Mouse (Mus musculus): Measurements from ENCODE around the gene Rbm20. TPM values are rescaled to one million over a fixed set of nuclear protein-coding genes. Genes with fewer than 3 reads are reported as not detected.

The Rbm20 gene
- polyA plus RNA-seq, 1 experiment from 2014 or later, result 0.88 TPM

- Histone ChIP-seq H3K4me3 (ENCODE audit: low read length) (no peak overlapping the region), H3K4me2 (ENCODE audit: low read length) (peak overlapping the region; percentile 14), H3K27ac (ENCODE audit: low read depth, low read length) (no peak overlapping the region), H3K9me3 (ENCODE audit: control insufficient read depth, low read length) (no peaks in the 10 kb centered on the region), H3K4me1 (ENCODE audit: control insufficient read depth, insufficient read depth, low read depth, low read length) (no peaks in the 10 kb centered on the region), H3K36me3 (ENCODE audit: control insufficient read depth, insufficient read depth, low read length) (no peaks in the 10 kb centered on the region), H3K9ac (ENCODE audit: low read depth, low read length) (no peak overlapping the region), H3K27me3 (replicated peaks; ENCODE audit: control insufficient read depth, insufficient read depth, low read length) (no peaks in the 10 kb centered on the region)
- 36% methylated on average over 12 of the region's 12 CpGs for WGBS
- no peak for ATAC-seq
Observed at GRCm38 (mm10) chr19:53726340-53726739, 49.2 kb downstream of the Rbm20 start.

- Histone ChIP-seq H3K27ac (ENCODE audit: low read depth, low read length) (no peak overlapping the region), H3K4me2 (ENCODE audit: low read length) (no peak overlapping the region), H3K27me3 (replicated peaks; ENCODE audit: control insufficient read depth, insufficient read depth, low read length) (no peaks in the 10 kb centered on the region), H3K4me3 (ENCODE audit: low read length) (no peak overlapping the region), H3K9me3 (ENCODE audit: control insufficient read depth, low read length) (no peaks in the 10 kb centered on the region), H3K4me1 (ENCODE audit: control insufficient read depth, insufficient read depth, low read depth, low read length) (no peaks in the 10 kb centered on the region), H3K9ac (ENCODE audit: low read depth, low read length) (no peak overlapping the region), H3K36me3 (ENCODE audit: control insufficient read depth, insufficient read depth, low read length) (no peaks in the 10 kb centered on the region)
- WGBS, result 77% methylated on average over 11 of the region's 11 CpGs
- no peak for ATAC-seq
Observed at GRCm38 (mm10) chr19:53726755-53727154, 49.6 kb downstream of the Rbm20 start.

DNA sequence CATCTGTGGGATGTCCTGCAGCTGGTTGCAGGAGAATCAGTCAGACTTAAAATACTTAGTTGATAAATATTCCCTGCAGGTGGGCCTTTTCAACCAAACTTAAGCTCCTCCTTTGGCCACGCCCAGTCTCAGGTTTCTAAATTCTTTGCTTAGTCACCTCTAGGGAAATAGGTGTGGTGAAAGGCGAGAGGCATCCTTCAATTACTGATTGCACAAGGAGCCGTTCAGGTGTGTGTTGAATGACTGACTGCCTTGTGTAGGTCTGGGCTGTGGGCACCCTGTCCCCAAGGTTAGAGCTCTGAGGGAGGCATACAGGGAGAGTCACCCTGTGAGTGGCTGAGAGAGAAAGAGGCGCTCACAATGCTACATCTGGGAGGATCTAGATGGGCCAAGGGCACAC lies 50.2 kb downstream of the Rbm20 start:
- Histone ChIP-seq H3K4me2 (ENCODE audit: low read length) (no peak overlapping the region), H3K4me3 (ENCODE audit: low read length) (no peak overlapping the region), H3K27ac (ENCODE audit: low read depth, low read length) (no peak overlapping the region), H3K9me3 (ENCODE audit: control insufficient read depth, low read length) (no peaks in the 10 kb centered on the region), H3K36me3 (ENCODE audit: control insufficient read depth, insufficient read depth, low read length) (no peaks in the 10 kb centered on the region), H3K27me3 (replicated peaks; ENCODE audit: control insufficient read depth, insufficient read depth, low read length) (no peaks in the 10 kb centered on the region), H3K9ac (ENCODE audit: low read depth, low read length) (no peak overlapping the region), H3K4me1 (ENCODE audit: control insufficient read depth, insufficient read depth, low read depth, low read length) (no peaks in the 10 kb centered on the region)
- 73% methylated on average over 4 of the region's 4 CpGs for WGBS
- no peak for ATAC-seq

DNA sequence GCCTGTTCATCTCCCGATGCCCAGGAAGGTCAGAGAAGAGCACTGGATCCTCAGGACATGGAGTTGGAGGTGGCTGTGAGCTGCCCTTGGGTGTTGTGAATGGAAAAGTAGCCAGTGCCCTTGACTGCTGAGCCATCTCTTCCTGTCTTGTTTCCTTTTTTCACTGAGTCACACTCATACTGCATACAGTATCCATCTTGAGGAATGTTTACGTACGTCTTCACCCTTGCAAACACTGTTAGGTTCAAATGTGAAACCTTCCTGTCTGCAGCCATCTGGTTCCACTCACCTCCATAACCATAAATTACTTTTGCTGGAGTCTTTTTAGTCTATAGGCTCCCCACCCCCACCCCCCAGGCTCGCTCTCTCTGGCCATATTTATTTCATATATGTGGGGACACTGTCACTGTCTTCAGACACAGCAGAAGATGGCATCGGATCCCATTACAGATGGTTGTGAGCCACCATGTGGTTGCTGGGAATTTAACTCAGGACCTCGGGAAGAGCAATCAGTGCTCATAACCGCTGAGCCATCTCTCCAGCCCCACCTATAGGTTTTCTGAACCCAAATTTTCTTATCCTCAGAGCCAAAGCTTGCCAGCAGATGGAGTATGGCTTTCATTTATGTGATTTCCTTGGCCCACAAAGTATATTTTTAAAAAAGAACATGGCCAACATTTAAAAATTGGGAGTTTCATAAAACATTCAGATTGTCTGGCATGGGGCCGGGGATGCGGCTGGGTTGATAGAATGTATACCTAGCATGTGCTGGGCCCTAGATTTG lies 51.0 kb downstream of the Rbm20 start:
- H3K4me2 ChIP-seq (ENCODE audit: low read length), result no peak overlapping the region
- H3K9me3 ChIP-seq (ENCODE audit: control insufficient read depth, low read length), result no peaks in the 10 kb centered on the region
- H3K27me3 ChIP-seq (replicated peaks; ENCODE audit: control insufficient read depth, insufficient read depth, low read length), result no peaks in the 10 kb centered on the region
- WGBS, result 79% methylated on average over 9 of the region's 9 CpGs
- no peak overlapping the region for H3K9ac ChIP-seq (ENCODE audit: low read depth, low read length)
- no peak overlapping the region for H3K4me3 ChIP-seq (ENCODE audit: low read length)
- H3K27ac ChIP-seq (ENCODE audit: low read depth, low read length), result no peak overlapping the region
- no peaks in the 10 kb centered on the region for H3K4me1 ChIP-seq (ENCODE audit: control insufficient read depth, insufficient read depth, low read depth, low read length)
- no peaks in the 10 kb centered on the region for H3K36me3 ChIP-seq (ENCODE audit: control insufficient read depth, insufficient read depth, low read length)
- ATAC-seq, result no peak

DNA sequence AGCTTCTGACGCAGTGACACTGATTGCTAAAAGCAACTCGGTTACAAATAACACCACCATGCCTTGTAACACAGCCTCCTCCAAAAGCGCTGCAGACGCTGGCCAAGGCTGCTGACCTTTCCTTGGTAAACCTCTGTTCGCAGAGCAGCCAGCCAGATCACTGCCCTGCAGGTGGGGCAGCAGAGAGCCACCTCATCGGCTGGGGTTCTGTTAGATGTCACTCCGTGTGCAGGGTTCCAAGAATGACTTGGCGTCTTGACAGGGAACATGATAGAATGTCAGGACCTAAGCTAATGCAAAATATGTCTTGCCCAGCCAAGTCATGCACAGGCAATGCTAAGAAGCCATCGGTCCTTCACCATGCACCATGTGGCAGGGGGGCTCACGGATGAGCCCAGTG lies 52.8 kb downstream of the Rbm20 start:
- H3K9me3 ChIP-seq (ENCODE audit: control insufficient read depth, low read length), result no peaks in the 10 kb centered on the region
- no peak overlapping the region for H3K4me2 ChIP-seq (ENCODE audit: low read length)
- no peak for ATAC-seq
- H3K36me3 ChIP-seq (ENCODE audit: control insufficient read depth, insufficient read depth, low read length), result no peaks in the 10 kb centered on the region
- no peak overlapping the region for H3K27ac ChIP-seq (ENCODE audit: low read depth, low read length)
- 72% methylated on average over 10 of the region's 10 CpGs for WGBS
- H3K9ac ChIP-seq (ENCODE audit: low read depth, low read length), result no peak overlapping the region
- H3K4me1 ChIP-seq (ENCODE audit: control insufficient read depth, insufficient read depth, low read depth, low read length), result no peaks in the 10 kb centered on the region
- no peak overlapping the region for H3K4me3 ChIP-seq (ENCODE audit: low read length)
- no peaks in the 10 kb centered on the region for H3K27me3 ChIP-seq (replicated peaks; ENCODE audit: control insufficient read depth, insufficient read depth, low read length)

DNA sequence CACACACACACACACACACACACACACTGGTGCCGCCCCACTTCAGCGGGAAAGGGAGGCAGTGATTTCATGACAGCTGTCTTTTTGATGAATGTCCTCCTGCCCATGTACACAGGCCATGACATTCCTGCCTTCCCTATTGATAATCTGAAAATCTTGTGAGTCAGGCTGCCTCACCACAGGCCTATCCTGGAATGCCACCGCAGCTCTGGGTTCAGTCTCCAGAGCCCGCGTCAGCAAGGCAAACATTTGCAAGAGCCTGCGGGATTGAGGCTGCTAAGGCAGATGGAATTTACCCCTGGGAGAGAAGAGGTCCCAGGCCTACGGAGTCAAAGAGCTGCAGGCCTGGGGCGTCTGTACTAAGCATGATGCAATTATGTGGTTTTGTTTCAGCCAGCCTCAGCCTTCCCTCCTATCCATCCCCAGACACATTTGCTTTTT lies 54.7 kb downstream of the Rbm20 start:
- Histone ChIP-seq H3K36me3 (ENCODE audit: control insufficient read depth, insufficient read depth, low read length) (no peaks in the 10 kb centered on the region), H3K27me3 (replicated peaks; ENCODE audit: control insufficient read depth, insufficient read depth, low read length) (no peaks in the 10 kb centered on the region), H3K4me1 (ENCODE audit: control insufficient read depth, insufficient read depth, low read depth, low read length) (no peaks in the 10 kb centered on the region), H3K27ac (ENCODE audit: low read depth, low read length) (no peak overlapping the region), H3K4me3 (ENCODE audit: low read length) (no peak overlapping the region), H3K9me3 (ENCODE audit: control insufficient read depth, low read length) (no peaks in the 10 kb centered on the region), H3K4me2 (ENCODE audit: low read length) (no peak overlapping the region), H3K9ac (ENCODE audit: low read depth, low read length) (no peak overlapping the region)
- WGBS, result 57% methylated on average over 8 of the region's 8 CpGs
- ATAC-seq, result no peak

GRCm38 (mm10) chr19:53734845-53735244 lies 57.7 kb downstream of the Rbm20 start:
- H3K27ac ChIP-seq (ENCODE audit: low read depth, low read length), result no peak overlapping the region
- WGBS, result 54% methylated on average over 5 of the region's 5 CpGs
- H3K4me1 ChIP-seq (ENCODE audit: control insufficient read depth, insufficient read depth, low read depth, low read length), result no peaks in the 10 kb centered on the region
- no peak overlapping the region for H3K4me2 ChIP-seq (ENCODE audit: low read length)
- H3K9me3 ChIP-seq (ENCODE audit: control insufficient read depth, low read length), result no peaks in the 10 kb centered on the region
- no peak overlapping the region for H3K9ac ChIP-seq (ENCODE audit: low read depth, low read length)
- H3K27me3 ChIP-seq (replicated peaks; ENCODE audit: control insufficient read depth, insufficient read depth, low read length), result no peaks in the 10 kb centered on the region
- H3K4me3 ChIP-seq (ENCODE audit: low read length), result no peak overlapping the region
- H3K36me3 ChIP-seq (ENCODE audit: control insufficient read depth, insufficient read depth, low read length), result no peaks in the 10 kb centered on the region
- no peak for ATAC-seq

GRCm38 (mm10) chr19:53738701-53739131 lies 61.6 kb downstream of the Rbm20 start:
- no peaks in the 10 kb centered on the region for H3K36me3 ChIP-seq (ENCODE audit: control insufficient read depth, insufficient read depth, low read length)
- no peaks in the 10 kb centered on the region for H3K9me3 ChIP-seq (ENCODE audit: control insufficient read depth, low read length)
- no peak overlapping the region for H3K4me2 ChIP-seq (ENCODE audit: low read length)
- no peak overlapping the region for H3K27ac ChIP-seq (ENCODE audit: low read depth, low read length)
- no peaks in the 10 kb centered on the region for H3K4me1 ChIP-seq (ENCODE audit: control insufficient read depth, insufficient read depth, low read depth, low read length)
- H3K27me3 ChIP-seq (replicated peaks; ENCODE audit: control insufficient read depth, insufficient read depth, low read length), result no peaks in the 10 kb centered on the region
- ATAC-seq, result no peak
- H3K4me3 ChIP-seq (ENCODE audit: low read length), result no peak overlapping the region
- H3K9ac ChIP-seq (ENCODE audit: low read depth, low read length), result no peak overlapping the region
- 53% methylated on average over 6 of the region's 6 CpGs for WGBS

DNA sequence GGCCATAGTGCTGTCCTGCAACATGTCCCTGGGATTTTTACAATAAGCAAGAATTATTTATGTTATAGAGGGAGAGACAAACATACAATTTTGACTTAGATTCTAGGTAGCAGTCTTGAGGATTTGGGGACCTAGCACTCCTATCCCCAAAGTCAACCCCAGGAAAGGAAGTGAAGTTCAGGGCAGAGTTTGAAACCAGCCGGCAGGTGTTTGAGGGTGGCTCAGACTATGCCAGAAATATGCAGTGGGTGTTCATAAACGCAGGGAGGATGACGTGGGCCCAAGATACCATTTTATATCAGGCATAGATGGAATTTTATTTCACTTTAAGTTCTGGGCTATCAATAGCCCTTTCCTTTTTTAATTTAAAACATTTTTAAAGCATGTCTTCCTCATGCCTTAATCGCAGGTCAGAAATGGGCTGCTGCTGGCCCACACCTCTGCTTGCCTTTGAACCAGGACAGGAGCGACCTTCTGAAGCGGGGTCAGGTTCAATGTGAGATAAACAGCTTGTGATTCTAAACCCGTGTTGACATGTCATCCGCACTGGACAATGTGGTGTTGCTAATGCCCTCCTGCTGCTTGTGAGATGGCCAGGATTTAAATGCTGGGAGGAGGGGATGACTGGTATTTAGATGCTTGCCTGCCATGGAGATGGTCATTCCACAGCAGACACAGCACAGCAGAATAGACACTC lies 62.6 kb downstream of the Rbm20 start:
- Histone ChIP-seq H3K27me3 (replicated peaks; ENCODE audit: control insufficient read depth, insufficient read depth, low read length) (no peaks in the 10 kb centered on the region), H3K9me3 (ENCODE audit: control insufficient read depth, low read length) (no peaks in the 10 kb centered on the region), H3K9ac (ENCODE audit: low read depth, low read length) (no peak overlapping the region), H3K36me3 (ENCODE audit: control insufficient read depth, insufficient read depth, low read length) (no peaks in the 10 kb centered on the region), H3K4me2 (ENCODE audit: low read length) (no peak overlapping the region), H3K4me1 (ENCODE audit: control insufficient read depth, insufficient read depth, low read depth, low read length) (no peaks in the 10 kb centered on the region), H3K4me3 (ENCODE audit: low read length) (no peak overlapping the region), H3K27ac (ENCODE audit: low read depth, low read length) (no peak overlapping the region)
- WGBS, result 65% methylated on average over 8 of the region's 8 CpGs
- ATAC-seq, result no peak
